Mouse (Mus musculus): Measurements from ENCODE around the gene Bend7.

- TF ChIP-seq CTCF (IDR thresholded peaks at IDR 0.05) (no peak), EP300 (IDR thresholded peaks at IDR 0.05) (no peak)
Observed at GRCm38 (mm10) chr2:4829007-4829406, 111.4 kb downstream of the Bend7 start.
